Mouse (Mus musculus): ENCODE data around the gene Smdt1. TPM values are rescaled to one million over a fixed set of nuclear protein-coding genes. Genes with fewer than 3 reads are reported as not detected.
A peak's percentile ranks its signal among the peaks of the same experiment; 100 is the strongest.

Gene Smdt1
- polyA plus RNA-seq, 1 experiment from 2014 or later, result 392 TPM

DNA sequence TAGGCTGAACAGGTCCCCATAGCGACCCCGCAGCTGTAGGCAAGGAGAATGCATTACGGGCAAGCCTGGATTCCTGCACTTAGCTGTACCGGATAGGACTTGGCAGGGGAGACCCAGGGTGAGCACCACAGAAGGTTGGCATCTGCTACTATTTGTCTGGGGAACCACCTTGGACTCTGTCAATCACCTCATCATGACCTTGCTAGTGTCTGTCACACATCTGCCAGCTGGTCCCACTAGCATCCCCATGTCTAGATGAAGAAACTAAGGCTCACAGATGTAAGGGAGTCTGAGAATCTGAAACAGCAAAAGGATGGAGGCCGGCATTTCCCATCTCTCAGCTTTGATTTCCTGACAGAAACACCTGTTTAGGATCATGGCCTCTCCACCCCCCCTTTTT lies 35.7 kb downstream of the Smdt1 start:
- Histone ChIP-seq H3K4me2 (ENCODE audit: low read depth, low read length) (no peak overlapping the region), H3K9me3 (ENCODE audit: control insufficient read depth, low read length) (no peaks in the 10 kb centered on the region), H3K4me3 (ENCODE audit: low read depth, low read length) (no peak overlapping the region), H3K27me3 (ENCODE audit: control insufficient read depth, insufficient read depth, low read length) (no peaks in the 10 kb centered on the region), H3K4me1 (ENCODE audit: control insufficient read depth, insufficient read depth, low read length) (no peaks in the 10 kb centered on the region), H3K36me3 (ENCODE audit: control insufficient read depth, insufficient read depth, low read length) (no peaks in the 10 kb centered on the region), H3K27ac (ENCODE audit: low read depth, low read length) (no peak overlapping the region), H3K9ac (replicated peaks; ENCODE audit: low read depth, low read length) (no peak overlapping the region)
- 69% methylated on average over 5 of the region's 5 CpGs for WGBS
- ATAC-seq (ENCODE audit: low read depth), result no peak

DNA sequence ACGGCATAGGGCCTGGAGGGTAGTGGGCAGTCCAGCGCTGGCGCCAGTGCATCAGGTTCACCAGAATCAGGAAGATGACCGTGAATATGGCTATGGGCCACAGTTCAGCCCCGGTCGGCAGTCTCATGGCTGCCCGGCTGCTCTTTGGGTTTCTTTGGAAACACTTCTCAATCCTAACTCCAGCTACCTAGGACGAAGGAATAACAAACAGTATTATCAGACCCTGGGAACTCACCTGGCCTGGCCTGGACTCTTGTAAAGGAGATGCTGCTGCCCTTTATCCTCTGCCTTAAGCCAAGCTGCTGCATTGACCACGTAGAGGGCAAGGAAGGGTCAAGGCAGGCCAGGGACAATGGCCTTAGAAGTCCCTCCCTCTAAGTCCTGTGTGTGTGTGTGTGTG lies 37.1 kb downstream of the Smdt1 start:
- WGBS, result 88% methylated on average over 9 of the region's 9 CpGs

DNA sequence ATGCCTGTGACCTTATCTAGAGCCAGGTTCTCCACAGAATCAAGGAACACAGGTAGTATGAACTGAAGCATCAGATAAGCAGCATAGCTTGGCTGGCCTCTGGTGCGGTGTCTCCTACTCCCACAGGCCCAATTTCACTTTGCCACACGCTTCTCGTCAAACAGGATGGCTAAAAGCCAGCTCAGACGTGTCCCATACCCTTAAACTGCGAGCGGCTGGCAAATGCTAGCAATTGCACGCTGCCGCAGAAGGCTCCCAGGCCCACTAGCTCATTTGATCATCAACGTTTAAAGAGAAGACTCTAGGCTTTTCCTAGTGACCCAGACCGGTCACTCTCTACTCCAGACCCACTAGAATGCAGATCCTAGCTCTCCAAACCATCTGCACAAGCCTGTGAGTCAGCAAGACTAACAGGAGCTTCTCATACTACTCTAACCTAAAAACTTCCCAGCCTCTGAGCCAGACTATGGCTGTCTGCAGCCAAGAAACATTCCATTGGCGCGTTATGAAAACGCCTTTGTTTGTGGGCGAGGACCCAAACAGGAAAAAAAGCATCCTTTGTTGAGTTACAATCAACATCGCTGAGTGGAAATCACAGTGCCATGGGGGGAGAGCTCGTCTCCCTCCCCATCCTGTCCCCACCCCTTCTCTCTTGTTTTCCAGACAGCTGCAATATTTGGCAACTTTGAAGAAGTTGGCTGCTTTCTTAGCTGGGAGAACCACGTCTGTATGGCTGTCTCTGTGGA lies 37.8 kb downstream of the Smdt1 start:
- no peak overlapping the region for H3K9ac ChIP-seq (replicated peaks; ENCODE audit: low read depth, low read length)
- no peak overlapping the region for H3K27ac ChIP-seq (ENCODE audit: low read depth, low read length)
- no peaks in the 10 kb centered on the region for H3K36me3 ChIP-seq (ENCODE audit: control insufficient read depth, insufficient read depth, low read length)
- WGBS, result 61% methylated on average over 17 of the region's 17 CpGs
- no peak for ATAC-seq (ENCODE audit: low read depth)
- no peak overlapping the region for H3K4me3 ChIP-seq (ENCODE audit: low read depth, low read length)
- no peaks in the 10 kb centered on the region for H3K9me3 ChIP-seq (ENCODE audit: control insufficient read depth, low read length)
- no peak overlapping the region for H3K4me2 ChIP-seq (ENCODE audit: low read depth, low read length)
- no peaks in the 10 kb centered on the region for H3K27me3 ChIP-seq (ENCODE audit: control insufficient read depth, insufficient read depth, low read length)
- no peaks in the 10 kb centered on the region for H3K4me1 ChIP-seq (ENCODE audit: control insufficient read depth, insufficient read depth, low read length)

More for the DNA sequence above, 37.1 kb downstream of the Smdt1 start:
- no peaks in the 10 kb centered on the region for H3K9me3 ChIP-seq (ENCODE audit: control insufficient read depth, low read length)
- no peak overlapping the region for H3K4me3 ChIP-seq (ENCODE audit: low read depth, low read length)
- no peaks in the 10 kb centered on the region for H3K36me3 ChIP-seq (ENCODE audit: control insufficient read depth, insufficient read depth, low read length)
- ATAC-seq (ENCODE audit: low read depth), result no peak
- H3K4me1 ChIP-seq (ENCODE audit: control insufficient read depth, insufficient read depth, low read length), result no peaks in the 10 kb centered on the region
- H3K27ac ChIP-seq (ENCODE audit: low read depth, low read length), result no peak overlapping the region
- H3K9ac ChIP-seq (replicated peaks; ENCODE audit: low read depth, low read length), result no peak overlapping the region
- H3K4me2 ChIP-seq (ENCODE audit: low read depth, low read length), result no peak overlapping the region
- H3K27me3 ChIP-seq (ENCODE audit: control insufficient read depth, insufficient read depth, low read length), result no peaks in the 10 kb centered on the region

DNA sequence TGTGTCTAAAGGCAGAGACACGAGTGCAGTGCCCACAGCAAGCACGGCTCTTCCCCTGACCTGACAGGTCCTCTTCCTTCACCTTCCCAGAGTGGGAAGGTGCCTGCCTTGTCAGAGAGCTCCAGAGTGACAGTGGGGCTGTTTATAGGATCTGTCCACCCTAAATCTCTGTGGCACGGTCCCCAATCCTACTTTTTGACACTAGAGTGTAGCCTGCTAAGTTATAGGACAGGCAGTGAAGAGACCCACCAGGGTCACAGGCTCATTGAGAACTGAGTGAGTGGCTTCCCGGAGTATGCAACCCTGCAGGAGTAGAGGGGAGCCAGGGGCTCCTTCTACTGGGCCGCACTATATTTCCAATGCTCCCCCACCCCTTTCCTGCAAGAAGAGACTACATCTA lies 38.9 kb downstream of the Smdt1 start:
- Histone ChIP-seq H3K4me3 (ENCODE audit: low read depth, low read length) (no peak overlapping the region), H3K9ac (replicated peaks; ENCODE audit: low read depth, low read length) (no peak overlapping the region), H3K27me3 (ENCODE audit: control insufficient read depth, insufficient read depth, low read length) (no peaks in the 10 kb centered on the region), H3K9me3 (ENCODE audit: control insufficient read depth, low read length) (no peaks in the 10 kb centered on the region), H3K36me3 (ENCODE audit: control insufficient read depth, insufficient read depth, low read length) (no peaks in the 10 kb centered on the region), H3K27ac (ENCODE audit: low read depth, low read length) (no peak overlapping the region), H3K4me1 (ENCODE audit: control insufficient read depth, insufficient read depth, low read length) (no peaks in the 10 kb centered on the region), H3K4me2 (ENCODE audit: low read depth, low read length) (no peak overlapping the region)
- no peak for ATAC-seq (ENCODE audit: low read depth)
- WGBS, result 69% methylated on average over 5 of the region's 5 CpGs

DNA sequence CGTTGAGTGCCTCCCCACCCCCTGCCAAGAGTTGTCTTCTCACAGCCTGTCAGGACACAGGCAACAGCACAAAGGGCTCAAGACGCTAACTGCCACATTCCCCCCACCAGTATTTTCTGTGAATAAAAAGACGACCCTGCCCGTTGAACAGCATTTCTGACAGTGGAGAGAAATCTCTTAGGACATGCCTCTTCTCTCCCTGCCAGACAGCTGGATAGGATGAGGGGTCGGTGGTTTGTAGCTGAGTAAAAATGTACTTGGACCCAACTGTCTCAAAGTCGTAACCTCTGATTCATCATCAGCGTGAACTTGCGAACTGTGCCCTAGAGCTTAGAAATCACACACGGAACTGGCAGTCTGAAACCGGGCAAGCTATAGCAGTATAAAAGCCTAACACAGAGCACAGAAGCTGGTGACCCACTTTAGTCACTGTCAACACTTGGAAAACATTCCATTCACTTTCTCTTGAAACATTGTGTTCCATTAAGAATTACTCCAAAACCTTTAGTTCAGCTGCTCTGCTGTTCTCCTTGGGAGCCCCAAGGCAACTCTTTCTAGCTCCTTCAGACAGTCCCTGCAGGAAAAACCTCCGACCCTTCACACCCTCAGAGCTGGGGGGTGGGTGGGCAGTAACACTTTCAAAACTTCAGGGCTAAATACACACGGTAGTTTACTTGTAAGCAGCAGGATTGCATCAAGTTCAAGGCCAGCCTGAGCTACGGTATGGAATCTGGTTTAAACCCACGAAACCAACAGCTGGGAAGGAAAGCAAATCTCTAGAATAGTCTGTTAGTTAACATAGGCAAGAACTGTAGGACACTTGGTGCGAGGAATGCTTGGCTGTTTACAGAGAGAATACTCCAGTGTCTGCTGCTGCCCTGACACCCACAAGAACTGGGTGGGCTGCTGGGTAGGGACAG lies 39.8 kb downstream of the Smdt1 start:
- Histone ChIP-seq H3K27me3 (ENCODE audit: control insufficient read depth, insufficient read depth, low read length) (no peaks in the 10 kb centered on the region), H3K36me3 (ENCODE audit: control insufficient read depth, insufficient read depth, low read length) (no peaks in the 10 kb centered on the region), H3K4me2 (ENCODE audit: low read depth, low read length) (no peak overlapping the region), H3K4me3 (ENCODE audit: low read depth, low read length) (no peak overlapping the region), H3K9me3 (ENCODE audit: control insufficient read depth, low read length) (no peaks in the 10 kb centered on the region), H3K4me1 (ENCODE audit: control insufficient read depth, insufficient read depth, low read length) (no peaks in the 10 kb centered on the region), H3K9ac (replicated peaks; ENCODE audit: low read depth, low read length) (no peak overlapping the region), H3K27ac (ENCODE audit: low read depth, low read length) (no peak overlapping the region)
- WGBS, result 50% methylated on average over 15 of the region's 15 CpGs
- no peak for ATAC-seq (ENCODE audit: low read depth)

DNA sequence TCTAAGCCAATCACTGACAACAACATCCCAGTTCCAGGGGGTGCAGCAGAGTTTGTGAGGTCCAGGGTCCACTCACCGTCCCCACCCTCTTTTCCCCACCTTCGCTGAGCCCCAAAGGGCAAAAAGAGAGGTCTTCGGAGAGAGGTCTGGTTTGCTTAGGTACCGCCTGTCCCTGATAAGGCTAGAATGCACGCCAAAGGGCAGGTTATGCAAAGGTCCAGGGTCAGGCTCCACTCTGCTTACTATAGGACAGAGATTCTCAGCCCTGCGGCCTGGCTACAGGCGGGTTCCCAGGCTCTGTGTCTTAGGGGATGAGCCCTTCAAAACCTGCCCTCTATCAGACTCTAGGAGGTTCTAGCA lies 40.7 kb downstream of the Smdt1 start:
- WGBS, result 29% methylated on average over 7 of the region's 7 CpGs
- no peak for ATAC-seq (ENCODE audit: low read depth)
- Histone ChIP-seq H3K4me3 (ENCODE audit: low read depth, low read length) (peak overlapping the region; percentile 22), H3K9me3 (ENCODE audit: control insufficient read depth, low read length) (no peaks in the 10 kb centered on the region), H3K4me2 (ENCODE audit: low read depth, low read length) (peak overlapping the region; percentile 52; the same call in 1 of the 2 replicates), H3K4me1 (ENCODE audit: control insufficient read depth, insufficient read depth, low read length) (no peaks in the 10 kb centered on the region), H3K9ac (replicated peaks; ENCODE audit: low read depth, low read length) (0 out of 2 replicates have a peak overlapping the region, but pooled peaks have one; percentile 41), H3K27ac (ENCODE audit: low read depth, low read length) (no peak overlapping the region), H3K27me3 (ENCODE audit: control insufficient read depth, insufficient read depth, low read length) (no peaks in the 10 kb centered on the region), H3K36me3 (ENCODE audit: control insufficient read depth, insufficient read depth, low read length) (no peaks in the 10 kb centered on the region)

DNA sequence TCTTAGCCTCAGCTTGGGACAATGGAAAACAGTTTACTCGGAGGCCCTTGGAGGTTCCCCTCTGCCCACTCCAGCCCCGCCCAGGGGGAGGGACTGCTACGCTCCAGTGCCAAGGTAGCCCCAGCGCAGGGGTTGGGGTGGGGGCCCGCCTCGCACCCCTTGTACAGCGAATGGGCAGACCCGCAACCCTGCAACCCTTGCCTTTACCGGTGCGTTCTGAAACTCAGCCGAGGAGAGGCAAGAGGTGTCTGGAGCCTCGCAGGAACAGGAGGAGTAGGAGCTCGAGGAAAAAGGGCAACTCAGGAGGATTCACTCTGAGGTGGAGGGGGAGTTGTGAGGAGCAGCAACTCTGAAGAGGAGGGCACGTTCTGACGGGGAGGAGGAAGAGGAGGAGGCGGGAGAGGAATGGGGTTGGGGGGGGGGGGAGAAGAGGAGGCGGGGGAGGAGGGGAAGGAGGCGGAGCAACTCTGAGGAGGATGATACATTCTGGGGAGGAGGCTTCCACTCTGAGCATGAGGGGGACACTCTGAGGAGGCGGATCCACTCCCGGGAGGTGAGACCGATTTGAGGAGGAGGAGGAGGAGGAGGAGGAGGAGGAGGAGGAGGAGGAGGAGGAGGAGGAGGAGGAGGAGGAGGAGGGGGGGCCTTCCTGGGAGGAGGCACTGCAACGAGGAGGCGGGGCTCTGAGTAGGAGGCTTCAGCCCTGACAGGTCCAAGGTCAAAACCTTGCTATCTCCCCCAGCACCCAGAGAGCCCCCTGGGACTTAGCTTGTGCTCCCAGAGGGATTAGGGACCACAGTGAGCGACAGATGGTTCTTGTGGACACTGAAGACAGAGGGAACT lies 41.3 kb downstream of the Smdt1 start, which contains the start of gene Cyp2d22:
Cyp2d22 (minus strand) TSS at position 390 of the 843 bp plus-strand sequence.
- ATAC-seq (ENCODE audit: low read depth), result peak; percentile 61; the same call in 1 of the 2 replicates
- Histone ChIP-seq H3K4me1 (ENCODE audit: control insufficient read depth, insufficient read depth, low read length) (no peaks in the 10 kb centered on the region), H3K9ac (replicated peaks; ENCODE audit: low read depth, low read length) (0 out of 2 replicates have a peak within 1 kb of the TSS, but pooled peaks have one; percentile 41), H3K4me3 (ENCODE audit: low read depth, low read length) (peak within 1 kb of the TSS; percentile 22), H3K9me3 (ENCODE audit: control insufficient read depth, low read length) (no peaks in the 10 kb centered on the region), H3K4me2 (ENCODE audit: low read depth, low read length) (peak within 1 kb of the TSS; percentile 52), H3K27ac (ENCODE audit: low read depth, low read length) (no peak within 1 kb of the TSS), H3K36me3 (ENCODE audit: control insufficient read depth, insufficient read depth, low read length) (no peaks in the 10 kb centered on the region), H3K27me3 (ENCODE audit: control insufficient read depth, insufficient read depth, low read length) (no peaks in the 10 kb centered on the region)
- WGBS, result 6% methylated on average over 17 of the region's 24 CpGs

DNA sequence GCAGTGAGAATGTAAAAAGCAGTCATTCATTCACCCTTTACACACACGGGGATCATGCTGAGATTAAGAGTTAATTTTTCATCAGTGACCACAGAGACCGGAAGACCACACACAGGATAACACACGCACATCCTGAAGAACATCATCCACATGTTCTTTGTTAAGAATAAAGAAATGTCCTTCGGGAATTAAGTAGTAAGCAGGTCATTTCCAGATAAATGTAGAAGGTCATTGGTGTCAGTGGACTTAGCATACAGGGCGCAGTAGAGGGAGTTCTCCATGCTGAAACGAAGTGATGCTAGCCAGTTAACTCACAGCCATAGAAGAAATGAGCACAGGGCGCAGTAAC lies 41.9 kb downstream of the Smdt1 start:
- H3K27ac ChIP-seq (ENCODE audit: low read depth, low read length), result no peak overlapping the region
- H3K4me1 ChIP-seq (ENCODE audit: control insufficient read depth, insufficient read depth, low read length), result no peaks in the 10 kb centered on the region
- 32% methylated on average over 7 of the region's 7 CpGs for WGBS
- peak overlapping the region; percentile 52 for H3K4me2 ChIP-seq (ENCODE audit: low read depth, low read length)
- no peaks in the 10 kb centered on the region for H3K9me3 ChIP-seq (ENCODE audit: control insufficient read depth, low read length)
- ATAC-seq (ENCODE audit: low read depth), result no peak
- H3K4me3 ChIP-seq (ENCODE audit: low read depth, low read length), result peak overlapping the region; percentile 22; the same call in 1 of the 2 replicates
- no peak overlapping the region for H3K9ac ChIP-seq (replicated peaks; ENCODE audit: low read depth, low read length)
- H3K36me3 ChIP-seq (ENCODE audit: control insufficient read depth, insufficient read depth, low read length), result no peaks in the 10 kb centered on the region
- no peaks in the 10 kb centered on the region for H3K27me3 ChIP-seq (ENCODE audit: control insufficient read depth, insufficient read depth, low read length)

Data from neural tube, embryonic 14.5 days (tissue).